Mouse (Mus musculus): ENCODE measurements at regions not wholly inside any gene's neighbourhood (a gene's known extent, or its start where the extent isn't known, plus 50 kb on each side); places are given as distances from the start of the nearest gene placed in this dataset.

DNA sequence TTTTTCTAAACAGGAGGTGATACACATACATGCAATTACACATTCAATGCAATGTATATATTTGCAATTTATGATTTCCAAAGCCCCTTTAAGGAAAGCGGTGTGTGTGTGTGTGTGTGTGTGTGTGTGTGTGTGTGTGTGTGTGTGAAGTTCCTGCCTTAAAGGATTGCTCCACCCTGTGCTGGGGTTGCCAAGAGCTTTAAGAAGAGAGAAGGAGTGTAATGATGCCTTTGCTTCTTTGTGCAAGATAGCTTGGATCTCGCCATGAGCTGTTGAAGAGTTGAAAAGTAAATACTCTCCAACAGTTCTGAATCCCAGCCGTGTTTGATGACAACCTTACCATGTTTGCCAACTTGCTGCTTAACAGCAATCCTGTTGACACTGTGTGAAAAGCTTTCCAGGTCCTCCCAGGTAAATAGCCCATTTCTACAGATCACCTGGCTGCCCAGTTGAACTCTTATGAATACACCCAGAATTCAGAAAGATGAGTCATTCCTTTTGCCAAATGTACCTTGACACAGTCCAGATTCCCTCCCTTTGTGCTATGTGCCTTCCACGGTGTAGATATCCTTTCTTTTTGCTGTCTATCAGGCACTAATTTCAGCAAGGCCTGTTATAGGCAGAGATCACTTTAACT lies 216.3 kb downstream of the Ikzf2 start:
- DNase-seq (ENCODE audit: low spot score), result no peak

DNA sequence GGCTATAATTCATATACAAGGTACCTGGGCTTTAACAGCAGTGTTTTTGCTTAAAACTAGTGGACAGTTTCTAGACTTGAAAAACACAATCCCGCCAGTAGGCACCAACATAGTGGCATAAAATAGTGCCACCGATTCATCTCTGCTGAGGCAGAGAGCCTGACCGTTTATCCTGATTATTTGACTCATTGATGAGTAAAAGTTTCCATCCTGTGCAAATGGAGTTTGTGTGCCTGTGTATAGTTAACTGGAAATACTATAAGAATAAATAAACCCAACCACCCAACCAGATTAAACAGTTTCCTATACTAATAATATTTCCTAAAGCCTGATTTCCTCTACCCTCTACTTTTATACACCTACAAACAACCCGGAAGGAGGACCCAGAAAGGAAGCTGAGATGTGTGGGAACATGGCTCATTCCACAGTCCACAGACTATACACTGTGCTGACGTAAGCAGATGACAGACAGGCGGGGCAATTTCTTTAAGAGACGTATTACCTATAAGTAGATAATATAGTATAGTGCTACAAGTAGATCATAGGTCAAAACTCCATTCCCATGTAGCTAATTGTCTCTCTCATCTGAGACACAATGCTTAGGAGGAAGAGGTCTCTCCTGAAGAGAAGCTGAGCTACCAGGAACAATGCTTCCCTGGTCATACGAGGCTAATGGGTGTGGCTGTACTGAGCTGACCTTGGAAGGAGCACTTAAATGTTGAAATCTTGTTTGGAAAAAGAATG lies 217.7 kb downstream of the Ikzf2 start:
- no peak for DNase-seq (ENCODE audit: low spot score)

DNA sequence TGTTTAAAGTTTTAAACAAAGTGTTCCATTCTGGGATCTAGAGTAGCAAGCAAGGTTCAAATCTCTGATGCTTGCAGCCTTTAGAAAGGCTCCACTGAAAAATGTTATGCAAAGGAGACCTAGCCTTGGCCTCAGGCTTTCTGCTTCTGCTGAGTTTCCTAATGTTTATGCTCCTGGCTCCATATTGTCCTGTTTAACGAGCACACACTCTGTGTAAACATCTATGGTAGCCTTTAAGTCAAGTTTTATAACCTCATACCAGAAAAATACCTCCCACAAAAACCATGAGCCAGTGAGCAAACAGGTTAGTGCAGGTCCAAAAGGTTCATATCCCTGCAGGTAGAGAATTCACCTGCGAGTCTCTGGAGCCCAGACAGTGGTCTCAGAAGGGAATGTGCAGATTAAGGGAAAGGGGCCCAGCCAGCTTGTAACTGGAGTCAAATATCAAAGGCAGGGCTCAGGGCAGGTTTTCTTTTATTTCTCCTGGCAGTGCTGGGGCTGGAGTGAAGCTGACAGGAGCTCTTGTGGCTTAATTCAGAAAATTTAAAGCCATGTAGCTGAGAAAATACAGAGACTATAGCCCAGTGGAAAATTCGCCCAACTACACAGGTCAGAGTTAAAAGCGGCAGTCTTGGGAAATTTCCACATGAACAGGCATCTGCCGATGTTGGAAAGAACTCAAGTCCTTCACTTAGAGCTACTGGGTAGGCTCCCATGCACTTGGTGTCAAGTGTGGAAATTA lies 220.3 kb downstream of the Ikzf2 start:
- no peak for DNase-seq (ENCODE audit: low spot score)

DNA sequence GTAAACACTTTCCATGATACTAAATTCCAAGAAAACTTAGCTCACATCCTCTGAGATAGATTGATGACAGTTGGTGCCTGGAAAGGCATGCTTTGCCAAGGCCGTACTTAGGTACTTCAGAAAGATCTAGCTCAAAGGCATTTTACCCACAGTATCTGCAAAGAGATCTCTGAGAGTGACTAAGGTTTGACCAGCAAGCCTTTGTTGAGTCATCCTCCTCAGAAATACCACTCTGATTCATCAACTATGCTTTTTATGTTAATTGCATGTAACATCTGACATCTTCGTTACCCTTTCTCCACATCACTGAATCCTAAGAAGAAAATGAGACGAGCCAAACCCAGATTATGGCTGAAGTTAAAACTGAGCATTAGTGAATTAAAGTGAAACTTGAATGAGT lies 225.9 kb downstream of the Ikzf2 start:
- DNase-seq (ENCODE audit: low spot score), result no peak

DNA sequence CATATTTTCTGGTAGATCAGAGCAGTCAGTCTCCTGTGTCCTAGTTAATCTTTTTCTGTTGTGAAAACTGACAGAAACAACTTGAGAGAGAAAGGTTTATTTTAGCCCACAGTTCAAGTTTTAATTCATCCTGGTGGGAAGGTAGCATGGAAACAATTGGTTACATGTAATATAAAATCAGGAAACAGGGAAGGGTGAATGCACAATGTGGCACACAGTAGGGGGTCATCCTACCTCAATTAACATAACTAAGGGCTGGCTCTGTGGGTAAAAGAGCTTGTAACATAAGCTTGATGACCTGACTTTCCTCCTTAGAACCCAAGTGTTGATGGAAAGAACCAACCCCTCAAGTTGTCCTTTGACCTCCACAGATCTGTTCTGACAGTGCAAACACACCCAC lies 227.1 kb downstream of the Ikzf2 start:
- DNase-seq (ENCODE audit: low spot score), result no peak

DNA sequence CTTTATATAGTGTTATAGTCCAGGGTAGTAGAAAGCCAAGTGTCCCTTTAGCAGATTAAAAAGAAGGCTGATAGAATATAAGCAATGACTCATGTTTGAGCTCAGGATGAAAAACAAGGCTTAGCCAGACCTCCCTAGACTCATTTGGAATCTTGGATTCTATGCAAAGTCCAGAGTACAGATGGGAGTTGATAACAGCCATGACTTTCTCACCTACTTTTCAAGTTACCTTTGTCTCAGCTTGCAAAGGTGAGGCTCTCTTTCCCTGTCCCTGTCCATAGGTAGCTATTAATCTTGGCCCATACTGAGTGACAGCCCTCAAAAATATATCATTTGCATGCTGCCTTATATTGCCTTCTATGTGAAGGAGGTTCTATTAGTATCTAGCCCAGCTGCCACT lies 229.6 kb downstream of the Ikzf2 start:
- DNase-seq (ENCODE audit: low spot score), result no peak

DNA sequence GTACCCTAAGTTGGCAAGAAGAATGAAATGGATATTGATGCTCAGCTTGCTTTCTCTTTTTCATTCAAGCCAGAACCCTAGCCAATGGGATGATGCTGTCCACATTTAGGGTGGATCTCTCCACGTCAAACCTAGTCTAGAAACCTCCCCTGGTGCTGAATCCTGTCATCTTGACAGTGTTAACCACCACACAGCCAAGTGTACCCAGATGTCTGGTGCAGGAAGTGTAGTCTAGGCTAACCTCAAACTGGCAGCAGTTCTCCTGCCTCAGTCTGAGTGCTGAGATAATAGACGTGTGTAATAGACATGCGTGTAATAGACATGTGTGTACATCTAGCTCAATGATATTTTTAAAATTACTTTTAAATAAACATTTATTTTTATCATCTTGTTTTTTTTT lies 233.1 kb downstream of the Ikzf2 start:
- no peak for DNase-seq (ENCODE audit: low spot score)

DNA sequence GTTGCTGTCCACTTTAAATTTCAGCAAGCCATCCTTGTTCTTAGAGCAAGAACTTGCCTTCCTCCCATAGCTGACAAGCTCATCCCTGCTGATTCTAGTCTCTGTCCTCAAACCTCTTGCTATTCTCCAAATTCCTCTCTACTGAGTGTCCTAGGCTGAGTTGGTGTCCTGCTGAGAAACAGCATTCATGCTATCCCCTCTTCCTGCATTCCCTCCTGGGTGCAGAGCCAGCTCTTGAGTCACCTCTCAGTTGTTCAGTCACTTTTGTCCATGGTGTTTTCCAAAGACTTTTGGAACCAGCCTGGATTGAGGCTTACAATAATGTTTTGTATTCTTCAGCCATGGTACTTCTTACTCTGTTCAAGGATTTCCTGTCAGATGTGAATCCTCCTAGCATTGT lies 234.1 kb downstream of the Ikzf2 start:
- no peak for DNase-seq (ENCODE audit: low spot score)

DNA sequence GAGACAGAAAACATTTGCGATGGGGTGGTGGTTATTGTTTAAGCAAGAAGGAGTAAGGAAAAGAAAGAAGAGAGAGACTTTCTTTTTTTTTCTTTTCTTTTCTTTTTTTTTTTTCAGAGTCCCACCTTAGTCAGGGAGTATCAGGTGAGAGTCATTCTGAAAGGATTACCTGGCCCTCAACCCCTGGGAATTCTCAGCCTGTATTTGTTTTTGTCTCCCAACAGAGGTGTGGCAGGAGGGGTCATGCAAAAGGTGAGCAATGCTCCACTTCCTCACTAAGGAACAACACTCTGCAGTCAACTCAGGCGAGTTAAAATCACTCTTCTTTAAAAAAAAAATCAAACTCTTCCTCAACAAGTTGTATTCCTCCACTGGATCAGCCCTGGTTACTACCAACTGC lies 236.6 kb downstream of the Ikzf2 start:
- DNase-seq (ENCODE audit: low spot score), result no peak

DNA sequence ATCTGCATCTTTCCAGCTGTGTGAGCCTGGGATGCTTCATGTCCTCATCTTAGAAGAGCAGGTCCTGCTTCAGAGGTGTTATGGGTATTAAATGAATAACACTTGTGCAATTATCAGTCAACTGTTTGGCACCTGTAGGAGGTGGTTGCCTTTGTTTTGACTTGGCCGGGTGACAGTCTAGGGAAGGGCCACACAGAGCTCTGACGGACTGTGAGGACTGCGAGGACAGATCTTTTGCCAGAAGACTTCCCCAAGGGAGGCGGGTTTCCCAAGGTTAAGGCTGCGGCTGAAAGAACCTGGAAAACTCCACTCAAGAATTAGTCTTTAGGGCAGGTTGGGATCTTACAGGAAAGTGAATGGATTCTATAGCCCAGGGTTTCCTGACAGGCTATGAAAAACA lies 239.8 kb downstream of the Ikzf2 start:
- DNase-seq (ENCODE audit: low spot score), result no peak

DNA sequence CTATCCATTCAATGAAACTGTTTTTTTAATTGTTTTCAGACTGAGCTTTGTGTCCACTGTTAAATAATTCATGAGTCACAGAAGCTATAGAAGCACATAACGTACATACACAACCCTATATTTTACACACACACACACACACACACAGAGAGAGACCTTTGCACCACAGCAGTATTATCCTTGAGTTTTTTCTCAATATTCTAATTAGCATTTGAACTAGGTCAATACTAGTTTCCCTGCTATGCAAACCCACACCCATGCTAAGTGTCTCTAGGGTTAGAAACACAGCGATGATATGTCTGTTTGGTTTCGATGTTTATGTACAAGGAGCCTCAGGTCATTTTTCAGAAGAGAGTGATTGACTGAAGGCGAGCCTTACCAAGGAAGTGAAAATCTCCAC lies 242.3 kb downstream of the Ikzf2 start:
- no peak for DNase-seq (ENCODE audit: low spot score)

DNA sequence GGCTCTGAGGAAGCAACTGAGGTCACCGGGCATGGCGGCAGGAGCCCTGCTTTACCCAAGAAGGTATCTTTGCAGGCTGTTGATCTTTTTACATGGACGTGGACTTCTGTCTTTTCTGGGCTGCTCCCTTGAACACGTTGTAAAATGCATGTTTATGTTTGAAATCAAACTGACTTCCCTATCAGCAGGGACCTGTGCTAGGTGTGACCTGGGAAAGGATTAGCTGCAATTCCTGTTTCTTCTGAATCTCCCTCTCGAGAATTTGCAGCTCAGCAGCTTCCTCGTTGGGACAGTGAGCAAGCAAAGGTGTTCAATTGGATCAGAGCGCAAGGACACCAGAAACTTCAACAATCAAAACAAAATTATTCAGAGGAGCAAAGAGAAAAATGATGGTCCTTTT lies 243.6 kb downstream of the Ikzf2 start:
- DNase-seq (ENCODE audit: low spot score), result no peak

DNA sequence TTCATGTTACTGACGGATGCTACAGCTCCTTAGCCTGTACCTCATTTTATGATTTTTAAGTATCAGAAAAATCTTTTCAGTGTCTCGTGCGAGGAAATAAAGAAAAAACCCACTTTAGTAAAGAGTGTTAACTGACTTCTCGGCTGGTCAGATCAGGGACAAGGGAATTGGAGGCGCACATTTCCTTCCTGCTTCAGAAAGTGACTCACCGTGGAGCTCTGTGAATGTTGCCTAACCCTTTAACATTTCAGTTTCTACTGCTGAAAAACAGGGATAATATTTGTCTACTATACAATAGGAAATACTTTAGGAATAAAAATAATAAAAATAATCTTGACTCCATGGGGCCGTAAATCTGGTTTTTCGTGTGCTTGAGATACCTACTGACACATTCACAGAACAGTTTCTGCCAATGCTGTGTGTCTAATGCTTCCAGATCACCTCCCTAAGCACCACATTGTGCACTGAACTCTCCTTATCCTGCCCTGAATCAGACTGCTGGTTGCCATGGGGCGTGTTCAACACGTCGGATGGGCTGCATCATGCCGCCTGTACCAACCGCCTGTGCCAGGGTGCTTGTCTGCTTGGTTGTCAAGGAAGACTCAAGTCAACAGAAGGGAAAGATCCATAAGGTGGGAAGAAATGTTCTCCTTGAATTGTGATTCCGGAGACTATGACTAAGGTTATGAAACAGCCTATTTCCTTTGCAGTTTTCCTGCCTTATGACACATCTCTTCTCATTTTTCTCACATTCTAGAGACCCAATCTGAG lies 246.3 kb downstream of the Ikzf2 start:
- no peak for DNase-seq (ENCODE audit: low spot score)

DNA sequence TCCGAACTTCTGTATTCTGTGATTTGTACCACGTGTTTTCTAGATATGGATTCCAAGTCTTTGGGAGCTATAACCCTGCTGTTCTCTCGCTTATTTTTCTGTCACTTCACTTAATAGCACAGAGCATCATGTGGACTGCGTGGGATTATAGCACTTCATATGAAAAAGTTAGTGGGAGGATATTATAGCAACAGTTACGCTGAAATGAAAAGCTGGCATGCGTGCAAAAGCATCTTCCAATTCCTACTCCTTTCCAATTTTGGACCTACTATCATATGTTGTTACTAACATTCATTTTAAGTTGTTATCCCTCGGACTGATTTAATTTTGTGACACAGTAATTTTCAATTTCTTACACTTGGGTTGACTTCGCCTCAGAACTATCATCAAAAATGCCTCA lies 250.0 kb downstream of the Ikzf2 start:
- no peak for DNase-seq (ENCODE audit: low spot score)

DNA sequence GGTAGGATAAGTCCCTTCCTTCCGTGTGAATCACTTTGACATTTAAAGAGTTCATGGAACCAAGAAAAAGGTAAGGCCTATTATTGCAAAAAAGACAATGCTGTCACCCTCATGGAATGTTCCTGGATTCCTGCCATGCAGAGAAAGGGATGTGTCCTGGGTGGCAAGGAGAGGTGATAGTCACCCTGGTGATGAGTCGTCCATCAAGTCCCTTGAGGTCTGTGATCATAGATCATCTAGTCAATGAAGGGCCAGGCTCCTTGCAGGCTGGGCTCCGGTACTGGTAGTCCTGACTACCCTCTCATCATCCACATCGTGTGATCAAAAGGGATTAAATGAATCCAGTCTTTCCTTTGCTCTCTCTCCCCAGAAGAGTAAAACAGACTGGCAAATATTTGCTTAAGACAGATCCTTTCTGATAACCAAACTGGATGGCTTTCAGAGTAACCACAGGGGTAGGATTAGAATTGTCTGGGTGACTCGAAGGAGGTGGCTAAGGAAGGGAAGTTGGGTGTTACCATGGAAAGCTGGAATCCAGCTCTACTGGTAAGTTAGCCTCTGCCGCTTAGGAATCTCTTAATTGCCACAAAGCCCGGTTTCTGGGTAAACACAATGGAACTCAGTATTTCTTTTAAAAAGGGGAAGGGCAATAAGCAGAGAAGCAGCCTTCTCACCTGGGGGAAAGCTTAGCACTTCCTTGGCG lies 253.2 kb downstream of the Ikzf2 start:
- no peak for DNase-seq (ENCODE audit: low spot score)

DNA sequence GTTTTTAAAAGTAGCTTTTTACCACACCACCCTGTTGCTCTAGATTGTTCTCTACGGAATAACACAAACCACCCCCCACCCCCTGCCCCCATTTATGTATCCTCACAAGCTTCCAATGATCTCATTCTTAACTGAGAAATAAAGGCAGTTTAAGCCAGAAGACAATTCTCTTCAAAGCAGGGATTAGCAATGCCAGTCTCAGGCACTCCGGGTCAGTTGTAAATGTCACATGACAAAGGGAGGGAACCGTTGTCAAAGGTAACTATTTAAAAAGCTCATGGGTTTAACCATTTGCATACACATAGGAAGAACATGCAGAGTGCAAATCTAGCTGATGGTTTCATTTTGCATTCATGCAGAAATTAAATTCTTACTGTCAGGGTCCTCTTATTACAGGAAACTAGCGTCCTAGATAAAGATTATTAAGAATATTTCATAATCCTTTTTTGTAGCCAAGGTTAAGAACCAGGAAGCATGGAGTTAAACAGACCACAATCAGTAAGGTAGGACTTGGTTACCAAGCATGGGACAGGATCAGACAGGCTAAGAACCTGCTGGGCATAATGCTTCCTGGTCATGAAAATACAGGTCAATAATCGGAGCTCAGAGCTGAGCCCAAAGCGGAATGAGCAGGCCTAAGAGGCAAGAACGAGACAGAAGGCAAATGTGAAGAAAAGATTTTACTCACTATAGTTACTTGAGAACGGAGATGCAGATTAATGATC lies 256.2 kb downstream of the Ikzf2 start:
- DNase-seq (ENCODE audit: low spot score), result no peak

DNA sequence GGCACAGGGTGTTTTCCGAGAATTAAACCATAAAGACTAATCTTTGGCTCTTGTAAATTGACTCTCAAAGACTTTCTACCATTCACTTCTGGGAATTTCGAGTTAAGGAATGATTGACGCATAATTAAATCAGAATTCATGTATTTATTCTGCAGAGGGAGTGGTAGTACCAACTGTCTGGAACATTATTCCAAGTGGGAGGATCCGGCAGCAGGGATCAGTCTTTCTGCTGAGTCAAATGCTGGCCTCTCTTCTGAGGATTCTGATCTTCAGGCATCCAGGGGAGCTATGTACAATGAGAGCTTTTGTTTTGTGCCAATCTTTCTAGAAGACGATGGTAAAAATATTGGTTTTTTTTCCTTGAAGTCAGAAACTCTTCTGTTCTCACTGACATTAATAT lies 257.4 kb downstream of the Ikzf2 start:
- no peak for DNase-seq (ENCODE audit: low spot score)

DNA sequence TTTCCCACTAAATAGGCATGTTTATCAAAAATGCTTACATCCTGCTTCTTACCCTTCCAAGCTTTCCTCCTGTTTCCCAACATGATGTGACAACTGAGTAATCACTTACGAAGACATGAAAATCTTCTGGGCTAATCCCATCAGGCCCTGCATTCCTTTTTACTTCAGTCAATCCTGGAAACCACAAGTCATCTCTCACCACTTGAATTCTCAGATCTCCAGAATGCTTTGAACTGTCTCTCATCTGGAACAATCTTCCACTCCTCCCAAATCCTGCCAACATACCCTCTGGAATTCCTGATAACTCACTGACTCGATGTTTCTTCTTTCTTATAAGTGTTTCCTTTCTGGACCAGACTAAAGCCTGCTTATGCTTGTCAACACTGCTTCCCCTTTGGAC lies 289.4 kb downstream of the Ikzf2 start:
- DNase-seq (ENCODE audit: low spot score), result no peak

DNA sequence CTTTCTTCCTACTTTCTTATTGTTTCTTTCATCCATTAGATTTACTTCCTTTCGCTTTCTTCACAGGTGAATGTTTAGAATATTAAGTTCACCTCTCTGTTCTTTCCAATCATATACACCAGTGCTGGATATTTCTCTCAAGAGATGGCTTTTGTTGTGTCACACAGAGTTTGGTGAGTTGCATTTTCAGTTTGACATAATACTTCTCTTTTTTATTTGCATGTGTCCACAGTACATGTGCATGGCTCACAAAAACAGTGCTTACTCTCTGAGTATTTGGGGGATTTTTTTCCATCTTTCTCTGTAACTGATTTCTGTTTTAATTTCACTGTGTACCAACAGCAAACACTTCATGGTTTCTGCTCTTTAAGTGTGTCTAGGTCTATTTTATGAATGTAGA lies 274.5 kb upstream of the Erbb4 start:
- DNase-seq (ENCODE audit: low spot score), result no peak

DNA sequence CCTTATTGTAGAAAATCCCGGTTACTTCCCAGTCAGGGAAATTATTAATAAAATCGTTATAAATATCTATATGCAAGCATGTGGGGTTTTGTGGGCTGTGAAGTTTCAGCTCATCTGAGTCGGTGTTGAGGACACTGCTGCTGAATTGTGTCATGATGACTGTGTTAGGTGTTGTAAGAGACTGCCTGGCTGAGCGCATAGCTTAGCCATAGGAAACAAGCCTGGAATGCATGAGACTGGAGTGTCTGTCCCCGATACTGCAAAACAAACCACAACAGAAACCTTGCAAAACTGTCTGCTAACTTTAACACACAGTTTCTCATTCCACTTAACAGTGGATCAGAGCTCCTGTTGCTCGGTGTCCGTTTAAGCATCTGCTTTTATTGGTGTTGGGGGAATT lies 271.9 kb upstream of the Erbb4 start:
- no peak for DNase-seq (ENCODE audit: low spot score)

DNA sequence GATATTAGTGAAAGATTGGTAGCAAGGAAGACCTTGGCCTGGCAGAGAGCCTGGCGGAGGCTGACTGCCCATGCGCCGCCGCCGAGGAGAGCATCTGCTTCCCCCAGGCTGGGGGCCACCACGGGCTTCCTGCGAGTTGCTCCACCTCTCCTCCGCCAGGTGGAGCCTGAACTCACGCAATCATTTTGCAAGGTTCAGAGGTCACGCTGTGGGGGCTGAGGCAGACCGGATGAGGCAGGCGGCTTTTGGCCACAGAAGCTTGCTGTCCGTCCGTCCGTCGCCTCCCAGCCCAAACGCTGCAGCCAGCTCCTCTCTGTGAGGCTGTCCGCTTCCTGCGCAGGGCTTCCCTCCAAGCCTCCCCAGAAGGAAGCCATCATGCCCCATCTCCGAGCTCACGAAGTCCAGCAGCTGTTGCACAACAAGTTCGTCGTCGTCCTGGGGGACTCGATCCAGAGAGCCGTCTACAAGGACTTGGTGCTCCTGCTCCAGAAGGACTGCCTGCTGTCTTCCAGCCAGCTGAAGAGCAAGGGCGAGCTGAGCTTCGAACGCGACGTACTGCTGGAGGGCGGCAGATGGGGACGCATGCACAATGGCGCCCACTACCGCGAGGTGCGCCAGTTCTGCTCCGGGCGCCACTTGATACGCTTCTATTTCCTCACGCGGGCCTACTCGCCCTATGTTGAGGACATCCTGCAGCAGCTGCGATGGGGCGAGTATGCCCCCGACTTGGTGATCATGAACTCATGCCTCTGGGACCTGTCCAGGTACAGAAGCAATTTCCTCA lies 269.3 kb upstream of the Erbb4 start:
- DNase-seq (ENCODE audit: low spot score), result no peak

Data from ovary, postnatal 10 days (tissue).